Mouse (Mus musculus) Patski (cell line): ENCODE data around the gene Tubb5. TPM values are rescaled to one million over a fixed set of nuclear protein-coding genes. Genes with fewer than 3 reads are reported as not detected.
"Not testable (repeated sequence)": the region's sequence is repeated elsewhere in the genome, so short reads cannot be mapped to it uniquely, and the experiment has no call there.

ENCODE experiments used
- ATAC-seq: fragments of 100-300 bp; one replicate; pipeline ENCODE4 v1.8.0; 2021
- CTCF ChIA-PET: fragments of 350-600 bp; sonication (Branson Sonifier 250); formaldehyde crosslinking; loops from one replicate; lab custom pipeline; 2022; ENCODE audit warnings: inconsistent platforms; lab: Charles Lee
- POLR2A ChIA-PET: fragments of 350-600 bp; sonication (Branson Sonifier 250); formaldehyde crosslinking; loops from one replicate; lab custom pipeline; 2022; ENCODE audit warnings: antibody characterized with exemption, inconsistent platforms; lab: Charles Lee
- DNase-seq: peaks from one replicate; pipeline ENCODE4 v3.0.0-alpha.2; 2011; ENCODE audit warnings: low read depth, low spot score
- H3K27me3 ChIP-seq: fragments of 371-371 bp; one replicate; pipeline ENCODE4 v1.5.1; 2021
- CTCF ChIP-seq: fragments of 100-300 bp; IDR thresholded peaks from one replicate; pipeline ENCODE4 v1.5.1; 2021
- in situ Hi-C: fragments of 300-500 bp; cut with MboI; formaldehyde crosslinking; loops from 3 replicates; pipeline ENCODE4 v1.11.1; 2018; ENCODE audit warnings: low pct_unique_long_range_greater_than_20kb, mixed read lengths
- polyA plus RNA-seq: library from polyadenylated mRNA; unstranded; gene quantifications from one replicate; pipeline ENCODE4 v1.2.3, GENCODE M21; 2021

The Tubb5 gene
- polyA plus RNA-seq, 1 experiment from 2014 or later: 608 TPM

DNA sequence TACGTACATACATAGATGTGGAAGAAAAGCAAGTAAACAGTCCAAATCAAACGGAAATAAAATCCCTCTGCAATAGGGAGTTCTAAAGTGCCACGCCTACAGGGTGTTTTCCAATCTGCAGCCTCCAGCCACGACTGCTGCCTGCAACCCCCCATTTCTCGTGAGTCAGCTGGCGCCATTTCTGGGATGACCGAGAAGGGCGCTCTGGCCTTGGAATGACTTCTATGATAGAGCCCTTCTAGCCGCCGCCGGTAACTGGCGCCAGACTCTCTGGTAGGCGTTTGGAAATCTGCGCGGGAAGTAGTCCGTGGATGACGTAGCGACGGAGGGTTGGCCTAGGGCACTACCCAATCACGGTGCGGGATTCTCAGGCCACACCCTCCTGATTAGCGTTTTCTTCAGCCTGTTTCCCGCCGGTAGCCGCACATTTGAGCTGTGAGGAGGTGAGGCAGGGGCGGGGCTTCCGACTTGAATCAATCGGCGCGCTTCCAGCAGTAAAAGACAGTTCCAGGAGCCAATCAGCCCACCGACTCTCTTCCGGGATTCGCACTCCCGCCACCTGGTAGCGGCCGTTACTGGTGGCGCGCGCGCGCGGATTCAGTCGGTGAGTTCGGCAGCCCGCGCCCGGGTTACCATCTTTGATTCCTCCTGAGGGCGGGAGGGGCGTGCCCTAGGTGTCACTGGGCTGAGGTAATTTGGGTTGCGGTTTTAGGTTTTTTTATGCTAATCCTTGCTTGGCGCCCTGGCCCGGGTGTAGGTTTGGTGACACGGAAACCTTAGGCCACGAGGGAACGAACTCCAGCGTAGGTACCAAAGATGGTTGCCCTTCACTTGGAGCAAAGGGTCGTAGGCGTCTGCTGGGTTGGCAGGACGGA is 3.2 kb upstream of the Tubb5 start, which contains the start of gene Mdc1:
Mdc1 (plus strand) TSS at position 440 of the 875 bp plus-strand sequence.
- TF ChIP-seq CTCF: no peak
- POLR2A ChIA-PET: interaction anchor here (0.6 to 1.2 kb wide), 3 partner anchors 19 to 281 kb away, joined by 3 to 9 read pairs (median 4); partner anchors contain the start of gene Nrm
- CTCF ChIA-PET: interaction anchor here (1.4 to 6.7 kb wide), 2 partner anchors 32 to 33 kb away, joined by 5 to 39 read pairs; no protein-coding TSS in a partner anchor
- no peaks in the 10 kb centered on the region for H3K27me3 ChIP-seq
- in situ Hi-C loops: no loop called here
- DNase-seq (peak; percentile 99), ATAC-seq (peak; percentile 85)

DNA sequence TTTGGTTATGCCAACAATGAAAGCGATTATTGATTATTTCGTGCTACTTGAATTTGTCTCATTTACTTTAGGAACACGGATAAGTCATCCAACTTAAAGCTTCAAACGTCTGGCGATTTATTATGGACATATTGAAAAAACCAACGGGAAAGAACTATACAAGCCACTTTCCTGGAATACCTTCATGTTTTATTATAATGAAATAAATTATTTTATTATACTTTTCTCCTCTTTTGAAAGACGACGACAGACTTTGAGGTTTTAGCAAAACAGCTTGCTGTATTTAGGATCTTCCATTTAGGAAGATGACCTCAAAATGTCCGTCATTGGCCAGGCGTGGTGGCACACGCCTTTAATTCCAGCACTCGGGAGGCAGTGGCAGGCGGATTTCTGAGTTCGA is 2.5 kb upstream of the Tubb5 start:
- ATAC-seq (no peak), DNase-seq (no peak)
- no peaks in the 10 kb centered on the region for H3K27me3 ChIP-seq
- CTCF ChIA-PET: interaction anchor here (6.7 kb wide), 1 partner anchor 34 kb away, joined by 39 read pairs; no protein-coding TSS in a partner anchor
- in situ Hi-C loops: no loop called here
- POLR2A ChIA-PET: interaction anchor here (0.7 kb wide), 1 partner anchor 89 kb away, joined by 9 read pairs; no protein-coding TSS in a partner anchor
- no peak for TF ChIP-seq CTCF

DNA sequence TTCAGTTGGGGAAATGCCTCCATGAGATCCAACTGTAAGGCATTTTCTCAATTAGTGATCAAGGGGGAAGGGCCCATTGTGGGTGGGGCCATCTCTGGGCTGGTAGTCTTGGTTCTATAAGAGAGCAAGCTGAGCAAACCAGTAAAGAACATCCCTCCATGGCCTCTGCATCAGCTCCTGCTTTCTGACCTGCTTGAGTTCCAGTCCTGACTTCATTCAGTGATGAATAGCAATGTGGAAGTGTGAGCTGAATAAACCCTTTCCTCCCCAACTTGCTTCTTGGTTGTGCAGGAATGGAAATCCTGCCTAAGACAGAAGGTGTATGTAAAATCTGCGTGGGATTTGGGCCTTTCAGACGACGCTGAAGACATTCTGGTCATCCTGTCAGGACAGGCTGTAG is 896 bp upstream of the Tubb5 start:
- CTCF ChIA-PET: interaction anchor here (0.9 to 6.7 kb wide), 2 partner anchors 11 to 35 kb away, joined by 3 to 39 read pairs; no protein-coding TSS in a partner anchor
- in situ Hi-C loops: loop anchor here (5.0 kb wide), 2 partner anchors 33 to 78 kb away; partner anchors contain the start of genes Mrps18b and Ppp1r10
- POLR2A ChIA-PET: interaction anchor here (0.8 to 1.4 kb wide), 4 partner anchors 28 to 137 kb away, joined by 3 to 6 read pairs (median 4); no protein-coding TSS in a partner anchor
- DNase-seq, ATAC-seq, H3K27me3 ChIP-seq: not testable (repeated sequence)

- in situ Hi-C loops: loop anchor here (5.0 kb wide), 2 partner anchors 34 to 79 kb away; partner anchors contain the start of genes Mrps18b and Ppp1r10
- no peak for TF ChIP-seq CTCF
- no peaks in the 10 kb centered on the region for H3K27me3 ChIP-seq
- ATAC-seq (no peak), DNase-seq (no peak)
- POLR2A ChIA-PET: interaction anchor here (0.8 to 1.7 kb wide), 5 partner anchors 12 to 137 kb away, joined by 3 to 6 read pairs (median 3); no protein-coding TSS in a partner anchor
- CTCF ChIA-PET: interaction anchor here (6.7 kb wide), 1 partner anchor 36 kb away, joined by 39 read pairs; no protein-coding TSS in a partner anchor
Measured at GRCm38 (mm10) chr17:35838570-35838969, 464 bp upstream of the Tubb5 start.

DNA sequence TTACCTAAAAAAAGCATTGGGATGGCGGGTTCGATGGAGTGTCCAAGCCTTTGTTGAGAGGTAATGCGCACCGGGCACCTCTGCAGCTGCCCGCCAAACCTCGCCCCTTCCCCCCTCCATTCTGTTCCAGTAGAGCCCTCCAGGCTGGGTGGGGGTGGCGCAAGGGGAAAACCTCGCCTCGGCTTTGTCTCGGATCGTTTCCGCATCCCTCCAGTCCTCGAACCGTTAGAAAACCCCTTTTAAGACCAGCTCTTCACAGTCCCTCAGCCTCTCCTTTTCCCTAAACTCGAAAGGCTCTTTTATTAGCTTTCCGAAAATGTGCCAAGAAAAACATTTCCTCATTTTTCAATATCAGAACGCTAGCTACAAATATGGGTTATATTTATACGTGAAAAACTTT is 619 bp downstream of the Tubb5 start:
- TF ChIP-seq CTCF: no peak
- CTCF ChIA-PET: interaction anchor here (1.1 to 6.7 kb wide), 6 partner anchors 28 to 99 kb away, joined by 3 to 42 read pairs (median 6); partner anchors contain the start of gene Ppp1r18
- ATAC-seq (no peak), DNase-seq (no peak)
- in situ Hi-C loops: loop anchor here (5.0 kb wide), 2 partner anchors 35 to 80 kb away; partner anchors contain the start of genes Mrps18b and Ppp1r10
- H3K27me3 ChIP-seq: no peaks in the 10 kb centered on the region
- POLR2A ChIA-PET: interaction anchor here (0.5 to 1.7 kb wide), 10 partner anchors 13 to 136 kb away, joined by 3 to 13 read pairs (median 4); partner anchors contain the start of genes Flot1 and Ier3

DNA sequence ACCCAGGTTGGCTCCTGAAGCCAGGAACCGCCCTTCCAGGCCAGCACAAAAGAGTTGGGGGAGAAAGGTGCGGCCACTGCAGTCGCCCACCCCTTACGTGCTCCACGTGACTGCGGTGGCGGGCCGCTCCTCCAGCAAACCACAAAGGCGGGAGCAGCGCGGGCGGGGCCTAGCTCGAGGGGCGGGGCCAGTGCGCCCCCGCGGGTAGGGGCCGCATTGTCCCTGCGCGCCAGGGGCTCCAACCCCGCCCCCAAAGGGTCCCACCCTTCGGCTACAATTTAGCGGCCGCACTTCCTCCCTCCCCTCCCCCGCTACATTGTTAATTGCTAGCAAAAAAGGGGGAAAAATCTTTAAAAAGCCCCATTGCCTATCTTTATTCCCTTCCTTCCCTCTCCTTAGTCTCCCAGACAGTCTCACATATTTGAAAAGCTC is 1.1 kb downstream of the Tubb5 start:
- ATAC-seq (no peak), DNase-seq (no peak)
- TF ChIP-seq CTCF: no peak
- POLR2A ChIA-PET: interaction anchor here (0.8 to 1.7 kb wide), 10 partner anchors 13 to 135 kb away, joined by 3 to 13 read pairs (median 4); partner anchors contain the start of genes Flot1 and Ier3
- H3K27me3 ChIP-seq: no peaks in the 10 kb centered on the region
- in situ Hi-C loops: loop anchor here (5.0 kb wide), 2 partner anchors 35 to 80 kb away; partner anchors contain the start of genes Mrps18b and Ppp1r10
- CTCF ChIA-PET: interaction anchor here (1.1 to 6.7 kb wide), 7 partner anchors 28 to 99 kb away, joined by 3 to 42 read pairs (median 7); partner anchors contain the start of genes Dhx16 and Ppp1r18

DNA sequence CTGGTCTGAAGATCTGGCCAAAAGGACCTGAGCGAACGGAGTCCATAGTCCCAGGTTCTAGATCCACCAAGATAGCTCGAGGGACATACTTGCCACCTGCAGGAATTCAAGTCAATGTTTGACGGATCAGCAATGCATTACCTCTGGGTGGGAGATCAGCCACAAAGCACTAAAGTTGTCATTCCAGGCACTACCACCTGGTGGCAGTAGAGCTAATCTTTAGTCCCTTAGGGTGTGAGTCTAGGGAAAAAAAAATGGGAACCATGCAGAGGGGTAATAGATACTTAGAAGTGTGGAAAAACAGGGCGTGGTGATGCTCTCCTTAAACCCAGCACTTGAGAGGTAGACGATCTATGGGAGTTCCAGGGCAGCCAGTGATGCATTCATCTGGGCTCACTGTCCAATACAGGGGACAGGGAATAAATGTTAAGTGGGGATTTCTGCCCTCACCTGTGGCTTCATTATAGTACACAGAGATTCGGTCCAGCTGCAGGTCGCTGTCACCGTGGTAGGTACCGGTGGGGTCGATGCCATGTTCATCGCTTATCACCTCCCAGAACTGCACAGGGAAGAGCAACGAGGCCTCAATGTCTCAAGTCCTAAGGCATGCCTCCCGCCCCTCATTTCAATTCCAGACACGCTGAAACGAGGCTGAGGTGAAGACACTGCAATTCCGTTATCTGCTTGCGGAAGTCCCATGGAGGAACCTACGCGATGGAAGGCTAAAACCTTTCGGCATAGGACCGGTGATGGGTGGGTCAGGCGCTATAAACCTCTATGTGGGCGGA is 1.7 kb downstream of the Tubb5 start:
- H3K27me3 ChIP-seq: no peaks in the 10 kb centered on the region
- in situ Hi-C loops: loop anchor here (5.0 kb wide), 2 partner anchors 36 to 81 kb away; partner anchors contain the start of genes Mrps18b and Ppp1r10
- ChIA-PET POLR2A (interaction anchor here (1.0 to 2.0 kb wide), 14 partner anchors 10 to 134 kb away, joined by 3 to 13 read pairs (median 5); partner anchors contain the start of genes Flot1 and Ier3), CTCF (interaction anchor here (1.2 to 6.7 kb wide), 10 partner anchors 9 to 105 kb away, joined by 3 to 42 read pairs (median 4); partner anchors contain the start of genes Dhx16 and Ppp1r18)
- peak; percentile 74 for DNase-seq
- TF ChIP-seq CTCF: no peak
- ATAC-seq: peak; percentile 11

DNA sequence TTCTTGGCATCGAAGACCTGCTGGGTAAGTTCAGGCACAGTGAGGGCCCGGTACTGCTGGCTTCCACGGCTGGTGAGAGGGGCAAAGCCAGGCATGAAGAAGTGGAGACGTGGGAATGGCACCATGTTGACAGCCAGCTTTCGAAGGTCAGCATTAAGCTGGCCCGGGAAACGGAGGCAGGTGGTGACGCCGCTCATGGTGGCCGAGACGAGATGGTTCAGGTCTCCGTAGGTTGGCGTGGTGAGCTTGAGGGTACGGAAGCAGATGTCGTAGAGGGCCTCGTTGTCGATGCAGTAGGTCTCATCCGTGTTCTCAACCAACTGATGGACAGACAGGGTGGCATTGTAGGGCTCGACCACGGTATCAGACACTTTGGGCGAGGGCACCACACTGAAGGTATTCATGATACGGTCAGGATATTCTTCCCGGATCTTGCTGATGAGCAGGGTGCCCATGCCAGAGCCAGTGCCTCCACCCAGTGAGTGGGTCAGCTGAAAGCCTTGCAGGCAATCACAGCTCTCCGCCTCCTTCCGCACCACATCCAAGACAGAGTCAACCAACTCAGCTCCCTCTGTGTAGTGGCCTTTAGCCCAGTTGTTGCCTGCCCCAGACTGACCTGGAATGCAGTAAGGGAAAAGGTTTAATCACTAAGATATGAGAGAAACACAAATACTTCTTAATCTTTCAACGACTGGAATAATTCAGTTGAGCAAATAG is 2.5 kb downstream of the Tubb5 start:
- no peak for ATAC-seq
- no peak for TF ChIP-seq CTCF
- ChIA-PET CTCF (interaction anchor here (1.0 to 6.7 kb wide), 10 partner anchors 8 to 110 kb away, joined by 3 to 42 read pairs (median 4); partner anchors contain the start of gene Dhx16), POLR2A (interaction anchor here (1.1 to 2.0 kb wide), 7 partner anchors 9 to 97 kb away, joined by 4 to 7 read pairs (median 5); partner anchors contain the start of gene Flot1)
- no peak for DNase-seq
- no peaks in the 10 kb centered on the region for H3K27me3 ChIP-seq
- in situ Hi-C loops: loop anchor here (5.0 kb wide), 2 partner anchors 37 to 82 kb away; partner anchors contain the start of genes Mrps18b and Ppp1r10
